Mouse (Mus musculus): Measurements from ENCODE around the gene Fam57b.
"Not testable (repeated sequence)": the region's sequence is repeated elsewhere in the genome, so short reads cannot be mapped to it uniquely, and the experiment has no call there.

Gene Fam57b

DNA sequence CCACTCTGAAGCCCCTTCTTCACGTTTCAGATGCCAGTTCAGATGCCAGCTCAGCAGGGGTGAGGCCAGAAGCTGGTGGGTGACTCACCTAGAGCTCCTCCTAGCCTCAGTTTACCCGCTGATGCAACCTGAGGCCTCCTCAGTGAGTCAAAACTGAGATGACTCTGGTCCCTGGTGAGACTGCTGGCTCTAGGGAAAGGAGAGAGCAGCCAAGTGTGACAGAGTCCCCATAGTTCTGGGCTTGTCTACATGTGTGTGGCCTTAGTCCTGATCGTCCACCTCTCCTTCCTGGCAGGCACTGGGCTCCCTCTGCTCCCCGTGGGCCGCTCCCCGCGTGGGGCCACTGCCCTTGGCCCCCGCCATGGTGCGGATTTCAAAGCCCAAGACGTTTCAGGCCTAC, 20.0 kb upstream of the Fam57b start:
- DNase-seq (ENCODE audit: extremely low read depth, insufficient read length, low spot score), result no peak

DNA sequence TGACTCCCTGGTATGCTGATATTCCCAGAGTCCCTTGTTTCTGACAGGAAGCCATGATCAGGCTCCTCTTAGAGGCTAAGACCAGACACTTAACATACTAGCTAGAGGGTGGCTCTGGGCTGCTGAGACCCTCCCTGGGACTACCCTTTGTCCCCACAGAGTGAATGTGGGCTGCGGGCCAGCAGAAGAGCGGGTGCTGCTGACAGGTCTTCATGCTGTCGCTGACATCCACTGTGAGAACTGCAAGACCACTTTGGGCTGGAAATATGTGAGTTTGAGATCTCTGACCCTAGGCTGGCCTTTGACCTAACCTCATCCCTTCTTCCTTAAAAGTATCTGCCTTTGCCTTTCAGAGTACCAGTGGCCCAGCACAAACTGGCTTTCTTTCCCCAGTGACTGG, 19.3 kb upstream of the Fam57b start:
- no peak for DNase-seq (ENCODE audit: extremely low read depth, insufficient read length, low spot score)

DNA sequence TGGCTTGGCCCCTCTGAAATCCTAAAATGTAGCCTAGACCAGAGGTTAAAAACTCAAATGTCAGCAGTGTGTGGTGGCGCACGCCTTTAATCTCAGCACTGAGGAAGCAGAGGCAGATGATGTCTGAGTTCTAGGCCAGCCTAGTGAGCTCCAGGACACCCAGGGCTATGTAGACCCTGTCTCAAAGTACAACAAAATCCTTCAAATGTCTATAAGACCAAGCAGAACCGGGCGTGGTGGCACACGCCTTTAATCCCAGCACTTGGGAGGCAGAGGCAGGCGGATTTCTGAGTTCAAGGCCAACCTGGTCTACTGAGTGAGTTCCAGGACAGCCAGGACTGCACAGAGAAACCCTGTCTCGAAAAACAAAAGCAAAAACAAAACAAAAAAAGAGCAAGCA, 18.4 kb upstream of the Fam57b start:
- DNase-seq (ENCODE audit: extremely low read depth, insufficient read length, low spot score), result not testable (repeated sequence)

DNA sequence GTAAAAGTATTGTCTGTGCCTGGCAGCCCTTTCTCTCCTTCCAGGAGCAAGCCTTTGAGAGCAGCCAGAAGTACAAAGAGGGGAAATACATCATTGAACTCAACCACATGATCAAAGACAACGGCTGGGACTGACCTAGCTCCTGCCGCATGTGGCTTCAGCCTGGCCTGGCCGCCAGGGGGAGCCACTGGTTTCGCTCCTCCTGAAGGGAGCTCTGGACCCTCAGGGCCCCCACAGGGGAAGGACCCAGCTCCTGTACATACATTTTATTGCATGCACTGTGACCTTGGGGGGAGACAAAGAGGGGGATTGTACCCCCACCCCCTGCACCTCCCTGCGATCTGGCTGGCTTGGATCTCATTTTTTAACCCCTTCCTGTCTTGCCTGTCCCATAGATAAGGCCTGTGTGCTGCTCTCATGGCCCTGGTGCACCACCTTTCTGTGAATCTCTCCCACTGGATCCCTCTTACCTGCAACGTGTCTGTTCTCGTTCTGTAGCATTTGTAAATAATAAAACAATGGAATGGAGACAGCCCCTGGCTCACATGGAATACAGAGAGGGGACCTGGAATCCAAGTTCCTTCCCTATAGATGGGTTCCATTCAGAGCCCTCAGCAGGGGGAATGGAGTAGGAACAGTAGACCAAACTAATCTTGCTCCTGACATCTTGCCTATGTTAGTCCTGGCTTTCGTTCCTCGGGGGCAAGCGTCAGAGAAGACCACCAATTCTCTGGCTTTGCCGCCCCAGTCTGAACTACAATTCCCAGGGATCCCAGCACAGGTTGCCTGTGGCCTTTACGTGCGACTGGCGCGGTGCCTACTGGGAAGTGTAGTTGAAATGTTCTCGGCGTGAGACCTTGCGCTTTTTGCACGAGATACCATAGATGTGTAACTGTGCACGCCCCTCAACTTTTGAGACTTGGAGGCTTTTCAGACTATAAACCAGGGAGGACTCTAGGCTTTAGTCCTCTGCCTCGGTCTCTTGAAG, 17.2 kb upstream of the Fam57b start:
- peak; percentile 64 for DNase-seq (ENCODE audit: extremely low read depth, insufficient read length, low spot score)

DNA sequence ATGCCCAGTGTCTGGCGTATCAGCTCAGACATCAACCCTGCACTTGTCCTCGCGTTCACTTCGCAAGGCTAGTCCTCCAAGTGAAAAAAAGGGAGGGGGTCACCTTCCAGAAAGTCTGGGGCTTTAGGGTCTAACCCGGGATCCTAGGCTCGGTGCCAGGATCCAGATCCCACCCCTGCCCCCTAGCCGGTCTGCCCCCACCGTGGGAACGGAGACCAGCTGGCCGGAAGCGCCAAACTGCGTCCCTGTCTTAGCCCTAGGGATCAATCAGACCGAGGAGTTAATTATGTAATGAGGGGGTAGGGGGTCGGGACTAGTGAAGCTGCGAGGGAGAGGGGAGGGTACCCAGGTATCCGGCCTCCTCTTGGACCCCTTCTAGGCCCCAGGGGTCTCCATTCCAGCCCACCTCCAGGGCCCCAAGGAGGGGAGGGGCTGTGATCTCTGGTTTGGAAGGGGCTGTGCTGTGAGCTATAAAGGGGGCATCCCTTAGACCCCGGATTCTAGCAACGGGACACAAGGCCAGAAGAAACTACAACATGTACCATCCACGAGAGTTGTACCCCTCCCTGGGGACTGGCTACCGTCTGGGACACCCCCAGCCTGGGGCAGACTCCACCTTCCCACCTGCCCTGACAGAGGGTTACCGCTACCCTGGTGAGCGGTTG, 16.4 kb upstream of the Fam57b start, which contains the start of gene Tbx6:
Gene Tbx6, plus strand, starts transcription at position 513 of the 665 bp plus-strand sequence.
- DNase-seq (ENCODE audit: extremely low read depth, insufficient read length, low spot score), result no peak

DNA sequence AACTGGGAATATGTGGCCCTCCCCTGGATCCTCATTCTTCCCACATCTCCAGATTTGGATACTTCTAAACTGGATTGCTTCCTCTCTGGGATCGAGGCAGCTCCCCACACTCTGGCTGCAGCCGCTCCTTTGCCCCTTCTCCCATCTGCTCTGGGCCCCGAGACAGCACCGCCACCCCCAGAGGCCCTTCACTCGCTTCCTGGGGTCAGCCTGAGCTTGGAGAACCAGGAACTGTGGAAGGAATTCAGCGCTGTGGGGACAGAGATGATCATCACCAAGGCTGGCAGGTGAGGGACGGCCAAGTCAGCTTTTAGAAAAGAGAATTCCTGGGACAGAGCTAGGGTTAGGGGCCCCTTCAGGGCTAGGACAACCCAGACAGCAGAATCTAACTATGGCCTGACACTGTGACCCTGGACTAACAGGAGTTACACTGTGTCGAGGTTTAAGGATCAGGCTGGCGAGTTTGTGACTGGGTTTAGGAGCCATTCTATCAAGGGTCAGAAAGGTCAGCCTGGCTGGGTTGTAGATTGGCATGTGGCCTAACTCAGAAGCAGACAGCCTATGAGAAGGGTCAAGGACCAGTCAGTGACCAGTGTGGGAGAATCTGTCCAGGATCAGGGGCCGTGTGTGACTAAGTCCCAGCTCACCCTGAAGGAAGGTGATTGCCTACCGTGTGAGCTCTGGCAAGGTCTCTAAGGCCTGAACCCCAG, 15.7 kb upstream of the Fam57b start:
- DNase-seq (ENCODE audit: extremely low read depth, insufficient read length, low spot score), result no peak

DNA sequence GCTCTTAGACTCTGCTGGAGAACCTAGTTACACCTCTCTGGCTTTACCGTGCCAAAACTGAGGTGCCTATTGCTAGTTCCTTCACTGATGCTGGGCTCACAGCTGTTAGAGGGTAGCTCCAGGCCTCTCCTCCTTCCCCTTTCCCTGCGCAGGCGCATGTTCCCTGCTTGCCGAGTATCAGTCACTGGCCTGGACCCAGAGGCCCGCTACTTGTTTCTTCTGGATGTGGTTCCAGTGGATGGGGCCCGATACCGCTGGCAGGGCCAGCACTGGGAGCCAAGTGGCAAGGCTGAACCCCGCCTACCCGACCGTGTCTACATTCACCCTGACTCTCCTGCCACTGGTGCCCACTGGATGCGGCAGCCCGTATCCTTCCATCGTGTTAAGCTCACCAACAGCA, 14.8 kb upstream of the Fam57b start:
- no peak for DNase-seq (ENCODE audit: extremely low read depth, insufficient read length, low spot score)

DNA sequence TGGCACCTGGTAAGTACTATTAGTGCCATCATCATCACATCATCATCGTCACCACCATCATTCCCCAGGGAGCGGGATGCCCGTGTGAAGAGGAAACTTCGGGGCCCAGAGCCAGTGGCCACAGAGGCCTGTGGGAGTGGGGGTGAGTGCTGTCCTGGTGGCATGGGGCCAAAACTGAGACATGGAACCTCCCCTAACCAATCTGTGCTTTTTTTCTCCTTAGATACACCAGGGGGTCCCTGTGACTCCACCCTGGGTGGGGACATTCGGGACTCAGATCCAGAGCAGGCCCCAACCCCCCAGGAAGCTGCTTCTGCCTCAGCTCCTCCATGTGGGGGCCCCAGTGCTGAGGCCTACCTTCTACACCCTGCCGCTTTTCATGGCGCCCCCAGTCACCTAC, 13.0 kb upstream of the Fam57b start:
- DNase-seq (ENCODE audit: extremely low read depth, insufficient read length, low spot score), result no peak

DNA sequence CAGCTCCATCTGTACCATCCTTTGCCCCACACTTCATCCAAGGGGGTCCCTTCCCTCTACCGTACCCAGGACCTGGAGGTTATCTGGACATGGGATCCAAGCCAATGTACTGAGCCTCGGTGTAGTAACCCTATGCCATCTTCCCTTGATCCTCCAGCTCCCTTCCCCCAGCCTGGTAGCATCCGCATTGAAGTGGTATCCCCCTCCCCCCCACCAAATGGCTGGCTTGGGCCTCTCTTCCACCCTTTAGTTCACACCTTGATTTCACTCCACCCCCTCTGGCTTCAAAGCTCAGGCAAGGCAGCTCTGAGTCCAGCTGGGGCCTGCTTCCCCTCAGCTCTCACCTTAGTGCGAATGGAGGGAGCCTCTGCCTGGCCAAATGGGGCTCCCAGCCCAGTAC, 12.4 kb upstream of the Fam57b start:
- no peak for DNase-seq (ENCODE audit: extremely low read depth, insufficient read length, low spot score)

DNA sequence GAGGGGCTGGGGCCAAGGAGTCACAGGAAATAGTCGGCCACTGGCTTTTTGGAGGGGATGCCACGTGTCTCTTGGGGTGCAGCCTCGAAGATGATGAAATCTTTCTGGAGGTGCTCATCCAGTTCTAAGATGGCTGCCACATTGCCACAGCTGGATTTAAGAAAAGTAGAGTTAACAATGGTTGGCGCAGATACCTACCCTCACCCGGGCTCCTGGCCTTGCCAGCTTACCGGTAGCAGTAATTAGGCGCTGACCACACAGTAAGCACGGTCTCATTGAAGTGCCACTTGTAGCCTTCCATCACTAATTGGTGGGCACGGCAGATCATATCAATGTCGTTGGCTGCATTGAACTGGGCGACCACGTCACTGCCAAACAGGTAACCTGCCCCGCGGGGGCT, 11.3 kb upstream of the Fam57b start:
- DNase-seq (ENCODE audit: extremely low read depth, insufficient read length, low spot score), result no peak

DNA sequence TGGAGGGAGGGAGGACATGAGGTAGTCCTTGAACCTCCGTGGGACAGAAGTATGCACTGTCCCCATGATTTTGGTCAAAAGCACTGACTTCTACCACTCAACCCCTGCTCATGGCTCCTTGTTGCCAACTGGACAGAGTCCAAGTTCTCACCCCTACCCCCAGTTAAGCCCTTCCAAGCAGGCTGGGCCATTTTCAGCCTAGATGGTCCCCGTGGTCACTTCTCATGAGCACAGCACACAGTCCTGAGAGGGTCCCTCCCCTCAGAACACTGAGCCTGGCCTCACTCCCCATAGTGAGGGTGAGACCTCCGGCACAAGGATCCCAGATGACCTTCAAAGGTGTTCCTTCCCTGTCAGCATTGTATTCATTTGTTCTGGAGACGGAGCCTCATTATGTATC, 8.3 kb upstream of the Fam57b start:
- no peak for DNase-seq (ENCODE audit: extremely low read depth, insufficient read length, low spot score)

DNA sequence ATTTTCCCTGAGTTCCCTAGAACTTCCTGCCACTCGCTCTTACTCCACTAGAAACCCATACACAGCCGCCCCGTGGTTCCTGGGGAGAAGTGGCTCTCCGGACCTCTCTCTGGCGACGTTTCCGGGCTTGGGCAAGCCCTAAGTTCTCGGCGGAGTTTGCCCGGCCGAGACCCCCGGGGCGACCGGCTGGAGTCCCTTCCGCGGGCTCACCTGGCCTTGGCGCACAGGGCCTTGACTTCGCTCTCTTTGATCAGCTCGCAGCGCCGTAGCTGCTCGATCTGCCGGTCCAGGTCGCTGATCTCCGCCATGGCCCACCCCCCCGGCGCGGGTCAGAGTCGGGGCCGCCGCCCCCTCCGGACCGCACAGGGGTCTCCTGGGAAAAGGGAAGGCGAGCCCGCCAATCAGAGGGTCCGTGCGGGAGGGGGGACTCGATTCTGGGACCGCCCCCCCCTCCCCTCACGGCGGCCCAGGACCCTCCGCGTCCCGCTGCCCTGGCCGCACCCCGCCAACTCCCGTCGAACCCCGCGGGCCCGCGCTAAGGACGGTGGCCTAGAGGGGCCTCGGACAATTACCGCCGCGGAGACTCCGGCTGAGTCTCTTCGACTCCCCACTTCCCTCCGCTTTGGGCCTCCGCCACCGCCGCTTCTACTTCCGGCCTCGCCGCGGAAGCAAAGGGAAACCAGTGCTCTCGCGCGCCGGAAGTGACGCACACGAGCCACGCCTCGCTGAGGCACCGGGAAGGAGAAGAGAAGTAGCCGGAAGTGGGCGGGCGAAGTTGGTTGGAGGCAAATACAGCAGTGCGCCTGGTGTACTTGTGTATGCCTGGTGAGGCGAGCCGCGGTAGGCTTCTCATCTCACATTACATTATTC, 5.4 kb upstream of the Fam57b start, which contains the start of gene Ppp4c:
Gene Ppp4c, minus strand, starts transcription at position 646 of the 870 bp plus-strand sequence.
- DNase-seq (ENCODE audit: extremely low read depth, insufficient read length, low spot score), result peak; percentile 92

DNA sequence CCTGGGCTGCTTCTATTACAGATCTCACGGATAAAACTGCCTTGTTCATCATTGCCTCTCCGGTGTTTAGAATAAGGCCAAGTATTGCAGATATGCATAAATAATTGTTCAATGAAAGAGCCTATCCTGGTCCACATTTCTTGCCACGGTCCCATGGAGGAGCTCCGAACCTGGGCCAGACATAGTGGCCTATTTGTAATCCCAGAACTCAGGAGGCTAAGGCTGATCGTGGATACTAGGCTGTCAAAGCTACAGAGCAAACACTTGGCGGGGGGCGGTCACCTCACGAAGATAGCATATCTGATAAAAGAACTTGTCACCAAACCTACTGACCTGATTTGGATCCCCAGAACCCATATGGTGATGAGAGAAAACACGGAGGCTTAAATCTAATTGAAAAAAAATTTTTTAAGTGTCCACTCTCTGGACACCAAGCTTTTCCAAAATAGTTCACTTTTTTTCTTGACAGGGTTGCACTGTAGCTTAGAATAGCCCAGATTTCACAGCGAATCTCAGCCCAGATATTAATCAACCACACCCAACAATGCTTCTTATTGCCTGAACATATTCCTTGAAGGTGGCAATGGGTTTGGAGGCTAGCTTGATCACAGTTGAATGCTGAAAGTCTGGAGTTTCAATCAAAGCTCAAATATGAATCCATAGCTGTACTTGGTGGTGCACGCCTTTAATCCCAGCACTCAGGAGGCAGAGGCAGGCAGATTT, 4.6 kb upstream of the Fam57b start:
- DNase-seq (ENCODE audit: extremely low read depth, insufficient read length, low spot score), result no peak

DNA sequence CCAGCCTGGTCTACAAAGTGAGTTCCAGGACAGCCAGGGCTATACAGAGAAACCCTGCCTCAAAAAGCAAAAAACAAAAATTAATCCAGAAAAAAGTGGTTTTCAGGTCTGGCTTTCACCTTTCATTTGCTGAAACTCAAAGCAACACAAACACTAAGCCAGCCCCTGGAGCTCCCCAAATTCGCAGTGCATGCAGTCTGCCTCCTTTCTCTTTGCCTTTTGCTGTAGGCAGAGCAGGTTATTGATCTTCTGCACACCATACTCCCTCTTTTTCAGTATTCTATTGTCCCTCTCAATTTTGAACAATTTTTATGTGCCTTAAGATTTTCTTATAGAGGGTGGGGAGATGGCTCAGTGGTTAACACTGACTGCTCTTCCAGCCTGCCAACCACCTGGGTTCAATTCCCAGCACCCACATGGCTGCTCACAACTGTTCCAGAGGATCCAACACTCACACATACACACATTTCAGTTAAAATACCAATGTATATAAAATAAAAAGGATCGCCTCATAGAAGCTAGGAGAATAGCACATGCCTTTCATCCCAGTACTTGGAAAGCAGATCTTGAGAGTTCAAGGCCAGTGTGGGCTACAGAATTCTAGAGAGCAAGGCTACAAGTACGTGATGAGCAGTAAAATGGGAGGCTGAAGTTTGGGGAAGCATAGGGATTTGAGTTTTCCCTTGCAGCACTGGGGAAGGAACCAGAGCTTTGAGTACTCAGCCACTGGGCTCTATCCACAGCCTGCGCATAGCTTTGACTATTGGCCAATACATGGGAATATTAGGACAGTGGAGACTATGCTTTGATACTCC, 3.8 kb upstream of the Fam57b start:
- DNase-seq (ENCODE audit: extremely low read depth, insufficient read length, low spot score), result no peak

DNA sequence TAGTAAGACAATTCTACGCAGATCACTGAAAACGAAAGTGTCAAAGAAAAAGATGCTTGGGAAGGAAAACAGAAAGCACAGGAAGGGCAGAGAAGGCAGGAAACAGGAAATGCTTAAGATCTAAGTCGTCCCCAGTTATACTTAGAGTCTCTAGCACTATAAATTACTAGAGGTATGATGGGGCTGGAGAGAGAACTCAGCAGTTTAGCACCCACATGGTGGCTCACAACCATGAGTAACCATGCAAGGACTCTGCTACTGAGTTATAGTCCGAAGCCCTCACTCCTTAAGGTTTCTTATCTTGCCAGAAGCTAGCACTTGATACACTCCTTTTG, 3.2 kb upstream of the Fam57b start:
- DNase-seq (ENCODE audit: extremely low read depth, insufficient read length, low spot score), result no peak

DNA sequence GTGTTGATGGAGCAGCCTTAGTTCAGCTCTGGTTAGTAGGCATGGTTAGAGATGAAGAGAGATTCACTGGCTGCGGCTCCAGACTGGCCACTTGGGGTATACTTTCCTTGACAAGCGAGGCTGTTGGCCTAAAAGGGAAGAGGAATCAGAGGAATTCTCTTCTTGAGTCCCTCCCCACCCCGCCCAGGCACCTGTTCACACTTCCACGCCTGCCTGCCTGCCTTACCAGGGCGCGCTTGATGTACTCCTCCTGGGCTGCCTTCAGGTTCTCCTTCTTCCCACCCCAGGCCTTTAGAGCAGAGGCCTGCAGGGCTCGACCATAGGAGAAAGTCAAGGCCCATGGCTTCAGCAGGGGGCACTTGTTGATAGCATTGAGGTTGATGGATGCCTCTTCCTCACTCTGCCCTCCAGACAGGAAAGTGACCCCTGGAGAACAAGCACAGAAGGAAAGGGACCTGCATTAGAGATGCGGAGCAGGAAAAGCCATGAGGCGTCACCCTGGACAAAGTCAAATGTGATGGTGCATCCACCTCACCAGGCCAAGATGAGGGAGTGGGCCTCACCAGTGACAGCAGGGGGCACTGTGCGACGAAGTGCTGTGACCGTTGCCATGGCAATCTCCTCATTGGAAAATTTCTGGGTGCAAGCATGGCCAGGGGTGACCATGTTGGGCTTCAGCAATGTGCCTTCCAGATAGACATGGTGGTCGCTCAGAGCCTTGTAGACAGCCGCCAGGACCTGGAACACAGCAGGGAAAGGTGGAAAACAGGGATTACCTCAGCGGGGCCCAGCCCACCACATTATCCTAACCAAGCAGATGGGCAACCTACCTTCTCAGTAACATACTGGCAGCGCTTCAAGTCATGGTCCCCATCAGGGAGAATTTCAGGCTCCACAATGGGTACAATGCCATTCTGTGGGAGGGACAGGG, 1.8 kb upstream of the Fam57b start:
- no peak for DNase-seq (ENCODE audit: extremely low read depth, insufficient read length, low spot score)

DNA sequence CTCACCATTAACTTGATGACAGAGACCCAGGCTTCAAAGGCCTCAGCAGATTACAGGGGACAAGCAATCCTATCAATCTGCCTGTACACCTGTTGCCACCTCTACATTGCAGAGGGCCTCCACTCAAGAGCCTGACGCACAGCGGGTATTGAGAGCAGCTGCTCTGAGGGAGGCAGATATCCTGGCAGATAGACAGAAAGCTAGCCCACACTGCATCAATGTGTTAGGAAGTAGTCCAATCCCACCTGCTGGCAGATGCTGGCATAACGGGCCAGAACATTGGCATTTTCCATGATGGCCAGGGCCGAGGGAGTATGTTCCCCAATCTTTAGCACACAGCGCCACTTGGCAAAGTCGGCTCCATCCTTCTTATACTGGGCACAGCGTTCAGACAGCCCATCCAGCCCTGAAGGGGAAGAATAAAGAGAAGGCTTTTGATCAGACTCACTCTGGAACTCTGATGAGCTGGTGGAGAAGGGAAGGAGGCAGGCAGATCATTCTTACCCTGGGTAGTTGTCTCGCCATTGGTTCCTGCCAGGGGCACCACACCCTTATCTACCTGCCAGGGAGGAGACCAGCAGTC, 1.0 kb upstream of the Fam57b start:
- DNase-seq (ENCODE audit: extremely low read depth, insufficient read length, low spot score), result no peak

Measured in 3134 (cell line).